Mouse (Mus musculus) lung, adult 2 months (tissue): ENCODE data around the gene Emilin2.

Experiments used
- CTCF ChIP-seq: fragments of 200-500 bp; IDR thresholded peaks from 2 replicates; pipeline ENCODE4 v1.5.1; 2011; ENCODE audit warnings: mild to moderate bottlenecking, low read length, control low read depth; ENCODE audit not compliant: insufficient read depth
- POLR2A ChIP-seq: fragments of 200-500 bp; IDR thresholded peaks from 2 replicates; pipeline ENCODE4 v1.6.1; 2011; ENCODE audit warnings: low read depth, mild to moderate bottlenecking, control low read depth, low read length, borderline replicate concordance; ENCODE audit errors: extremely low read depth

DNA sequence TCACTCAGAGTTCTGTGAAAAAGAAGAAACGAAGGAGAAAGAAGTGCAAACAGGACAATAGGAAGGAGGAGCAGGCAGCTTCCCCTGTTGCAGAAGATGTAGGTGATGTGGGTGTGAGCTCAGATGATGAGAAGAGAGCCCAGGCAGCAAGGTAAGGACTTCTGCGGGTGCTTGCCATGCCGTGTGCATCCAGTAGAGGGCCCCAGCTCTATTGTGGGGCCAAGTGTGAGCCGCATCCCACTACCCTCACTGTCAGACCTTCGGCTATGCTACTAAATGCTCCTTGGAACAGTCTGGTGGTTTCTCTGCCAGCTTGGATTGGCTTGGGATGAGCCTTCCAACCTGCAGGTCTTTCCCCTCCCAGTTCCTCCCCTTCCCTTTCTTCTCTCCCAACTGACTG lies 86.7 kb downstream of the Emilin2 start:
- TF ChIP-seq CTCF (peak; percentile 58), POLR2A (no peak)
